Mouse (Mus musculus): ENCODE results near the gene Htt.

Htt gene

DNA sequence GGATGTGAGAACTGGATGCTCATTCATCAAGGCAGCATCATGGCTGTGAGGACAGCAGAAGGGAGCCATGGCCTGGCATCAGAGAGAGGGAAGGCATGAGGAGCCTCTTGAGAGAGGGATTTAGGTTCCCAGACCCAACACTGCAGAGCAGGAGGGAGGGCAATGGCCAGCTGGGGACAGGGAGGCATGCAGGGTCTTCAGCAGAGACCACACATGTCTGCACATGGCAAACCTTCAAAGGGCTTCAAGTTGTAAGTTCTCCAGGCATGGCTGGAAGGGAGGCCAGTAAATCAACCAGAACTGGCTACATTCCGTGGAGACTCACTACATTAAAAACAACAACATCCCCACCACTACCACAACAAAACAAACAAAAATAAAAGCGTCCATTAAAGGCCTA, 169.6 kb downstream of the Htt start:
- DNase-seq (ENCODE audit: low spot score in 2 of 2) = no peak

DNA sequence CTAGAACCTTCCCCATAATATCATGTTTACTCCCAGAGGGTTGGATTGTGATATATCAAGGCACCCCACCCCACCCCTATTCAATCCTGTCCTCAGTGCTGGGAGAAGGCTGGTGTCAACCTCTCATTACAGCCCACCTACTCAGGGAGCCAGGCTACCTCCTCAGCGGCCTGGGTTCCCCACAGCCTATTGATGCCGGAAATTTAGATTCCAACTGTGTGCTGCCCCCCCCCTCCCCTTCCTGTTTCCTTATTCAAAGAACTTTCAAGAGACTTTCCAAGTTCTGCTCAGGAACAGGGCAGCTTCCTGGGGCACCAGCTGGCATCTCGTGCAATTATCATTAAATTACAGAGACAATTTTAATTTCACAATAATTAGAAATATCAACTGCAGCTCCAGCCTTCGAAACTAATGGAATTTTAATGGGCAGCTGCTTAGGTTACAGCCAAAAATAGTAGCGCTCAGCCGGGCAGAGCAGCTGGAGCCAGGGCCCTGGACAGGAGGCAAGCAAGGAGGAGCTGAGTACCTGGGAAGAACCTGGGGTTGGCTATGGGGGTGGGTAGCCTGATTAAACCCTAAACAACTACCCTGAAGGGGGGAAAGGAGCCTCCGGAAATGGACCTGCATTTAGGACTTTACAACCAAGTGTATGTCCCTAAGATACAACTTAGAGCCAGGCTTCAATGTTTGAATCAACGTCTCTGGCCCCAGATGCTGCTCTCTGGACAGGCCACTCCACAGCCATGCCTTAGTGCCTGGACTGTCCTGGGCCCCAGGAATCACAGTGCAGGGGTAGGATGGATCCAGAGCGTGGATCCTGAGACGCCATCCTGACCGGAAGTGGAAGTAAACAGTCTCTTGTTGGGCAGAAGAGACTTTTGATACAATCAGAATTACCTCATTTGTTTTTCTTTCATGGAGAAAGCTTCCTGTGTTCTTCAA, 170.2 kb downstream of the Htt start:
- DNase-seq (ENCODE audit: low spot score in 2 of 2) = no peak

DNA sequence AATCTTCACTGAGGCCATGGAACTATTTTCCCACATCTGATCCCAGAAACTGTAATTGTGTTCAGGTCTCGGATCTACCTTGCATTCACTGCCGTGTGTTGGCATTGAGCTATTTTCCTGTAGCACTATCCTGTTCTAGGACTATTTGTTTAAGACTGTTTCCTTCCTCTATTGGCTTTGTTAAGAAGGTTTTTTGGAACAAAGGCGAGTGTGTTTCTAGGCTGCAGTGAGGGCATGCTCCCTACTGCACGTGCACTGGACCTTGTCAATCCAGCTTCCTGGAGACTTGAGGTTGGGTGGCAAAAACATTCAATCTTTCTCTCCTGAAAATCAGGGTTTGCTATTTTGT, 170.9 kb downstream of the Htt start:
- no peak for DNase-seq (ENCODE audit: low spot score in 2 of 2)

DNA sequence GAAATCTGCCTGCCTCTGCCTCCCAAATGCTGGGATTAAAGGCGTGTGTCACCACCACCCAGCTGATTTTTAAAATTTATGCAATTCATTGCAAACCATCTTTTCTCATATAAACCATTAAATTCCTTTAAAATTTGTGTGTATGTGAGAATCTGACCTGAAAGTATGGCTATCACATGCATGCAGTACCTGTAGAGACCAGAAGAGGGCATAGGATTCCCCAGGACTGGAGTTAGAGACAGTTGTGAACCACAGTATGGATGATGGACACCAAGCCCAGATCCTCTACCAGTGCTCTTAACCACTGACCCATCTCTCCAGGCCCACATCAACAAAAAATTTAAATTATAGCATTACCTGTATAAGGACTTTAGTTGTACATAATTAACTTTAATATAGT, 171.9 kb downstream of the Htt start:
- DNase-seq (ENCODE audit: low spot score in 2 of 2) = no peak

DNA sequence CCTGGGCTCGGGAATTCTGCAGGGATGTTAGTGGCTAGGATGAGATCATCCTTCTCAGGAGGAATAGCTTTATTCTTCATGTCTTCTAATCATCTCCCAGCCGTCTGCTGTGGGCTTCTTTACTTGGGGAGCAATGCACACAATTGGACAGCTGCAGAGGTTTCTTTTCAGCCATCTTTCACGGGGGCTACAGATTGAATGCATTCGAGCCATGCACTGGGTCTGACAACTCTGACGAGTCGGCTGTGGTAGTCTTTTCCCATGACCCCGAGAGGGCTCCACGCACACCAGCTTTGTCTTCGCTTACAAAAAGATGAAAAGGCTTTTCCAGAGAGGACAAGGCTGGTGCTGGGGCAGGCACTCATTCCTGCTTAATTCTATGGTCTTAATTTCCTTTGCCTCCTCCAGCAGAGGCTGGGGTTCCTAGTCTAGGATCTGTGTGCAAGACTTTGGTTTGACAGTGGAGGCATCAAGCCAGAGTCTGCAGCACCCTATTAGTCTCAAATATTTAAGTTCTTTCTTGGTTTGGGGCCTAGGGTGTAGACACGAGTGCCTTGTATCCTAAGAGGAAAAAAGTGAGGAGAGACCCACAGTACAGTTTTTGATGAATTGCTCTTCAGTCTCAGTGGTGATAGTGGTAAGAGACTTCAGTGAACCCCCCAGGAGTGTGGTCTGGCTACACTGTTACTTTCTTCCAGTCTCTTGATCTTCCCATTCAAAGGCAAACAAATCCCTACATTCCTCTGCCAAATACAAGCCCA, 180.3 kb downstream of the Htt start:
- DNase-seq (ENCODE audit: low spot score in 2 of 2) = no peak

DNA sequence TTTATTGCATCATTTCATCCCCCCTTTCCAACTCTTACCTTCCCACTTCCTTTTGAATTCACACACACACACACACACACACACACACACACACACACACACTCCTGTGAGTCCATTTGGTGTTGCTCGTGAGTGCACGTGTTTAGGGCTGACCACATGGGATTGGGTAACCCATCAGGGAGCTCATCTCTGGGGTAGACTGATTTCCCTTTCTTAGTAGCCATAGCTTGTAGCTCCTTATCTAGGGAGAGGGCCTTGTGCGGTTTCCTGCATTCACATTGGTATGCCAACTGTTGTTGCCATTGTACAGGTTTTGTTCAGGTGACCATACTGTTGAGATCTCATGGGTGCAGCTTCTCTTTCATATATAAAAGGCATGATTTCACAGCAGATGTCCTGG, 181.9 kb downstream of the Htt start:
- no peak for DNase-seq (ENCODE audit: low spot score in 2 of 2)

DNA sequence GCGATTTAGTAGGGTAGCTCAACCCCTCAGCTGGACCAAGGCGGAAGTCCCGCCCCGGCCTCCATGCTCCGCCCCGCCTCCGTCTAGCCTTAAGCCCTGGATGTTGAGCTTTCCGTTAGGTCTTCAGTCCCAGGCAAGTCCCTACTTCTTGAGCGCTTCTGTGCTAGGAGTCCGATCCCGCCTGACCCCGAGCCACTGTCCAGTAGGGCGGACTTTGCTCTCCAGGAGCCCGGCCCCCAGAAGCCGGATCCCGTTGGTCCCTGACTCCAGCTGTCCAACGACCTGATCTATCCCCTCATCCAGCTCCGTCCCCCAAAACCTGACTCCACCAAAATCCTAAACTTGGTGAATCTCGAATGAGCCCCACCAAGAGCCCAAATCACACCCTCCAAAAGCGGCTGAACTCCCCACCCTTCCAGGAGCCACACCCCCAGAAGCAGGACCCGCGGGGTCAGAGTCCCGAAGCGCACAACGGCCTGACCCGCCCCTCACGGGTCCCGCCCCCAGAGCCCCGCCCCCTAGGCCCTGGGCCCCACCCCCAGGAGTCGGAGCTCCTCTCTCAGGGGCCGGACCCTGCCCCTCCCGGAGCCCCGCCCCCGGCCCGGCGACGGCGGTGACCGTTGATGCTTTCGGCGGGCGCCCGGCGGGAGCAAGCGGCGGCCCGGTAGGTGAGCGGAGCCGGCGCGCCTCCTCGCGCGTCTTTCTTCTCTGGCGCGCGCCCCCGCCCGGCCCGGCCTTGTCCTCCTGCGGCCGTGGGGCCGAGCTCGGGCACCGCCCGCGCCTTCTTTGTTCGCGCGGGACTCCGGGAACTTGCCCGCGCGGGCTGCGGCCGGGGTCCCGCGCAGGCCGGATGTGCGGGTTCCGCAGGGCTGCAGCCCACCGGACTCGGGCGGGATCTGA, 187.6 kb downstream of the Htt start, which contains the start of gene Rgs12:
Gene Rgs12, plus strand, starts transcription at position 585 of the 900 bp plus-strand sequence.
- peak in 1 of 2 experiments; percentile 78 for DNase-seq (ENCODE audit: low spot score in 2 of 2)

DNA sequence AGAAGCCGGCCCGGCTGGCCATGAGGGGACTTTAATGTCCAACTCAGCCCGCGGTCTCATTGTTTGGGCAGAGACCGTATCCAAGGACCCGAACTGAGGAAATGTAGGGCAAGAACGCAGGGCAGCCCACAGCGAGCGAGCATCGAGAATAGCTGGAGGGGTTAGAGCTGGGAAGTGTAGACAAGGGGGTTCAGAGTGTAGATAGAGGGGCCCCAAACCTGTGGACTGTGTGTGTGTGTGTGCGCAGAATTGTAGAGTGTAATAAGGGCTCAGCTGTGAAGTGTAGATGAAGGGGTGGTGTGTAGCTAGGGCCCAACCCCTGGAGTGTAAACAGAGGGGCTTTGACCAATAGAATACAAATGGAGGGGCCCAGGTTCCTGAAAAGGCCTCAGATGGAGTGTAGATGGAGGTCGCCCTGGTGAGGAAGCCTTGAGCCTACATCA, 188.2 kb downstream of the Htt start:
- DNase-seq (ENCODE audit: low spot score in 2 of 2) = no peak

DNA sequence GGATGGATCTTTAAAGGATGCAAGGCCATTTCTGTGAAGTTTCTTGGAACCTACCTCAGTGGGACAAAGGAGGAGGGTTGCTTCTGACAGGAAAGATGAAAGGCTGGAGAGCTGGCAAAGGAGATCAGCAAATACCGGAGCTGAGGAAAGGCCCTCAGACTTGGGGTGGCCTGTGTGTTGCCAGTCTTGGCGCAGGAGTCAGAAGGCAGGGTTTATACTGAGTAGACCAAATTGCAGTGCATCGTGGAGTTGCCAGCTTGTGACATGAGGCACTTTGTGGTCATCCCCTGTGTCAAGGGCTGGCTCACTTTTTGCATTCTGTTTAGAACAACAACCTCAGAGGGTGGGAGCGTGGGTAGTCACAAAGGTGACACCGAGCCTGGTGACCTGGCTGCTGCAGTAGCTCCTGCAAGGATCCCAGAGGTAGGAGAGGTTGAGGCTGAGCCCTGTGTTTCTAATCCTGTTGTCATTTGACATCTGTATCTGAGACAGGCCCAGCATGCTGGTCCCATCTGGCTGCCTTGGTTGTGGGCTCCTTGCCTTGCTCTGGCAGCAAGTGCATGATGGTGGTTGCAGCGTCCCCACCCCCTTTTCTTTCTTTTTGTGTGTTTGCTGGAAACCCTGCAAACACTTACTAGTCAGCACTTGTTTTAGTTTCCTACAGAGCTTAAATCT, 189.1 kb downstream of the Htt start:
- DNase-seq (ENCODE audit: low spot score in 2 of 2) = peak in 1 of 2 experiments; percentile 64

DNA sequence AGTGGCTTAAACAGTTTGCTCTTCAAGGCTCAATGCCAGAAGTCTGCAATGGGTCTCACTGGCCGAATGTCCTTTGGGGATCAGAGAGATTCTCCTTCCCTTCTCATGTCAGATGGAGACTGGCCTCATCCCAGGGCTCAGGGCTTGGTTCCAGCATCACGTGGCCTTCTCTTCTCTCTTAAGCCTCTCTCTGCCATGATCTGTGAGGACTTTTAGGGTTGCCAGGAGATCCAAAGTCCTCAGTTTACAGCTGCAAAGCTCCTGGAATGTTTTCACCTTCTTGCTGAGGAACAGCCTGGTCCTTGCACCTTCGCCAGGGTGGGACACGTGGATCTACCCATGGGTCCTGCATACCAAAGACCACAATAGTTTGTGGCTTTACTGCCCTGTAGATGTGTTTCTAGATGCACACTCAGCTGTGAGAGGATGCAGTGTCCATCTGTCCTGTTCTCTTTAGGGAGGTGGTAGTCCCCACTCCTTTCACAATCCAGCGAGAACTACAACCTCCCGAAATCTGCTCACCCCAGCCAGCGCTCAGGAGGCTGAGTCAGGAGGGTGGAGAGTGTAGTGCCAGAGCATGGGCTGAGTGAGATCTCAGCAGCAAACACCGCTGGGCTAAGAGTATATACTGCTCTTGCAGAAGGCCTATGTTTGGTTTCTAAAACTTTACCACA, 189.8 kb downstream of the Htt start:
- peak in 1 of 2 experiments; percentile 81 for DNase-seq (ENCODE audit: low spot score in 2 of 2)

DNA sequence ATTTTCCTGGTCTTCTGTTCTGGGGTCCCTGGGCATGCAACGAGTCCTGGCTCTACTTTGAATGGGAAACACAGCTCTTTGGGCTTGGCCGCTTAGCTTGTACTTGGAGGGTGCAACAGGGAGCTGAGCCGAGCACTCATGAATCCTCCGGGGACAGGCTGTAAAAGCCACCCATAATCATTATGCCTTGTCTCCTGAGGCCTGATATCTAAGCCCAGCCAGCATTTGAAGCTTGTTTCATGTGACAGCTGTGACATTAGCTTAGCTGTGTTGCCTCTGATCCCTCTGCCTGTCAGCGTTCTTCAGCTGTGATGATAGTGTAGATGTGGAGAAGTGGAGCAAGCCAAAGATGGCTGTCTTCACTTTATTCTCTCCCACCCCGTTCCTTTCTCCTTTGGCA, 193.0 kb downstream of the Htt start:
- no peak for DNase-seq (ENCODE audit: low spot score in 2 of 2)

DNA sequence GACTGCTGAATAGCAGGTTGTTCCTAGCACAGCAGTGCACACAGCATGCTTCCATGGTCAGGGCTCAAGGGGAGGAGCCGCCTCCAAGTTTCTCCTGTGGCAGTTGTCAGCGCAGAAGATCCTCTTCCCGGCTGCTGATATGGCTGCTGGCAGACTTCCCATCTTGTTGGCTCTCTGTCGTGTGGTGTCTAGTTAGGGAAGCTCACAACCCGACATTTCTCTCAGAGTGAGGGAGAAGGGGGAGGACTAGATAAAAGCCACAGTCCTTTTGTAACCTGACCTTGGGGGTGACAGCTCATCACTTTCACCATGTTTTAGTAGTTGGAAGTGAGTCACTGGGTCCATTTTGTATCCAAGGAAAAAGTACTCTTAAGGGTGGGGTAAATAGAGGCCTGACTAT, 194.1 kb downstream of the Htt start:
- DNase-seq (ENCODE audit: low spot score in 2 of 2) = no peak

DNA sequence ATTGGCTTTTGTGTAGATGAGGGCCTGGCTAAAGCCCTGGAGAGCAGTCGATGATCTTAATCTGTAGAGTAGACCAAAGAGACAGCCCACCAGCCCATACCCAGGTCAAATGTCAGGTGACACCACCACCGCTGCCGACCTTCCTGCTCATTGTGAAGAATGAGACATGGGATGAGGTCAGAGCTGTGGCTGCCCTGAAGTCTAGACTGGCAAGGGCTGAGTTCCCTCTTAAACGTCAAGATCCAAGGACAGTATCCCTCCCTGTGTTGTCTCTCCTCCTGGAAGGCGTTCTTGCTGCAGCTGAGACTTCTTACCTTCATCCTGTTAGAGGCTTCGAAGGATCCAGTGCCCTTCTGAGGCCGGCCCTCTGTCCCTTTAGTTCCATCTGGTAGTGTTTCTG, 194.6 kb downstream of the Htt start:
- no peak for DNase-seq (ENCODE audit: low spot score in 2 of 2)

DNA sequence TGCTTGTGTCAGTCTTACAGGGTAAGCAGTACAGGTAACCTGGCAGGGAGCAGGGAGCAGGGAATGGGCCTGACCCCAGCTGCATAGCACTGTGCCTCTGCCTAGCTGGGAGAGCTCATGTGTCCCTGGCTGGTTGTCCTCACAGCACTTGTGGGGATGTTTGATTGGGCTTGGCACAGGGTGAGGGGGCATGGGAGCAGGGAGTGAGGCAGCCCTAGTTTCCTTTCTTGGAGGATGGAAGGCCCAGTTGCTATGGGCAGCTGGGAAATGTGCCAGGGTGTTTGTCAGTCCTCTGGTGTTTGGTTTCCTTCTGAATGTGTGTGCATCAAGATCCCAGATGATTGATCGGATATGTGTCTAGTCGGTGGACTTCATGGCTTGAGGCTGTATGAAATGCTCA, 195.5 kb downstream of the Htt start:
- DNase-seq (ENCODE audit: low spot score in 2 of 2) = peak in 1 of 2 experiments; percentile 37

DNA sequence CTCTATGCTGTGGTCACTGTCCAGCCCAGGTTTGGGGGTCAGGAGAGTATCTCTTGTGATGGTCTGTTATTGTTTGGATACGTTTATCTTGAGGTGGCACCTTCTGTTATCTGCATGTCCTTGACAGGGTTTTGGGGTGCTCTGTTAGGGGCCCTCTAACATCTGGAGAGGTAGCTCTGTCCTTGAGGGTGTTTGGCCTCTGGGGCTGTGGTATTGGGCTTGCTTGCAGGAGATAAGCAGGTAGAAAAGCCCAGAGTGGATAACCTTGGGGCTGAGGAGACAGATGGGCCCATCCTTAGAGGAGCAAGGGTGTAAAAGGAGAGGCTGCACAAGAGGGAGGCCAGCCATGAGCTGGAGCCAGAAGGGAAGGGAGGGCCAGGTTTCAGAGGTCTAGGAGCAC, 198.5 kb downstream of the Htt start:
- no peak for DNase-seq (ENCODE audit: low spot score in 2 of 2)
